Mouse (Mus musculus) ES-CJ7 (cell line): ENCODE data around the gene Tescl.

Source experiments
- DNase-seq: peaks from one replicate; pipeline ENCODE4 v3.0.0; 2011; ENCODE audit warnings: low read depth, low spot score

Tescl gene

GRCm38 (mm10) chr7:24363228-24363627 is 29.5 kb upstream of the Tescl start:
- DNase-seq: peak; percentile 42

- peak; percentile 73 for DNase-seq
Observed at GRCm38 (mm10) chr7:24361001-24361400, 27.3 kb upstream of the Tescl start.

- DNase-seq: peak; percentile 71
Observed at GRCm38 (mm10) chr7:24359269-24359668, 25.5 kb upstream of the Tescl start.

GRCm38 (mm10) chr7:24357899-24358298 is 24.2 kb upstream of the Tescl start:
- peak; percentile 64 for DNase-seq

- no peak for DNase-seq
Observed at GRCm38 (mm10) chr7:24356081-24356480, 22.3 kb upstream of the Tescl start.

- DNase-seq: no peak
Observed at GRCm38 (mm10) chr7:24355646-24356045, 21.9 kb upstream of the Tescl start.

GRCm38 (mm10) chr7:24348896-24349295 is 15.2 kb upstream of the Tescl start, which contains the start of gene Lypd5:
Gene Lypd5 (plus strand): TSS chr7:24349196.
- DNase-seq: no peak

- peak; percentile 30 for DNase-seq
Observed at GRCm38 (mm10) chr7:24346444-24346843, 12.7 kb upstream of the Tescl start.

- DNase-seq: no peak
Observed at GRCm38 (mm10) chr7:24343701-24344272, 10.1 kb upstream of the Tescl start.

GRCm38 (mm10) chr7:24338241-24338640 is 4.5 kb upstream of the Tescl start:
- peak; percentile 53 for DNase-seq

- peak; percentile 74 for DNase-seq
Observed at GRCm38 (mm10) chr7:24335699-24336309, 2.1 kb upstream of the Tescl start.

- no peak for DNase-seq
Observed at GRCm38 (mm10) chr7:24327281-24327975, 6.3 kb downstream of the Tescl start.

- no peak for DNase-seq
Observed at GRCm38 (mm10) chr7:24326273-24327135, 7.2 kb downstream of the Tescl start.

GRCm38 (mm10) chr7:24325675-24326128 is 8.0 kb downstream of the Tescl start:
- DNase-seq: peak; percentile 36

- no peak for DNase-seq
Observed at GRCm38 (mm10) chr7:24325197-24325596, 8.5 kb downstream of the Tescl start.

GRCm38 (mm10) chr7:24322593-24322992 is 11.1 kb downstream of the Tescl start:
- DNase-seq: no peak

- no peak for DNase-seq
Observed at GRCm38 (mm10) chr7:24318942-24319341, 14.8 kb downstream of the Tescl start.

GRCm38 (mm10) chr7:24316567-24317092 is 17.1 kb downstream of the Tescl start, which contains the start of gene Zfp94:
Gene Zfp94 (minus strand): TSS chr7:24316666.
- peak; percentile 97 for DNase-seq

GRCm38 (mm10) chr7:24315726-24316566 is 17.8 kb downstream of the Tescl start:
- DNase-seq: no peak

- no peak for DNase-seq
Observed at GRCm38 (mm10) chr7:24300771-24301282, 32.9 kb downstream of the Tescl start, which contains the start of gene Zfp61. Gene Zfp61 (minus strand): TSS chr7:24301232.
